Mouse (Mus musculus): ENCODE measurements at regions not wholly inside any gene's neighbourhood (a gene's known extent, or its start where the extent isn't known, plus 50 kb on each side); places are given as distances from the start of the nearest gene placed in this dataset.

DNA sequence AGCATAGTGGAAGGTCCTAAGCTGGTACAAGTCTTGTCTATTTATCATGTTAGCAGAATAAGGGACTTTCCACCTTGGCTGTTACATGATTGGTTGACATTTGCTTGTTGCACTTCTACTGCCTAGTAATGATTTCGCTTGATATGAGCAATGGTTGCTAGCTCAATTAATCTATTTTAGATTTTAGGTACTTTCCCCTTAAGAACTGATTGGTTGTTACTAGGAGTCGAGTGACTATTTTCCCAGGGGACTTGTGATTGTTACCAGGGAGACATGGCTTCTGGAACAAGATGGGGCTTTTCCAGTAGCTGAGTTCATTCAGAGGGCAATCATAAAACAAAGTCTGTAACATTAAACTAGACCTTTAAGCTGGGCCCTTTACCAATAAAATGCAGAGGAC is 100.9 kb downstream of the Nup35 start:
- DNase-seq (ENCODE audit: low spot score, missing footprints) (no peak), ATAC-seq (ENCODE audit: low FRiP score) (no peak)
- no peak overlapping the region for H3K9ac ChIP-seq (ENCODE audit: low read length)
- no peaks in the 10 kb centered on the region for H3K9me3 ChIP-seq (ENCODE audit: control insufficient read depth, low read length)
- no peak overlapping the region for H3K4me3 ChIP-seq (ENCODE audit: low read depth, low read length)
- H3K4me1 ChIP-seq (ENCODE audit: control insufficient read depth, insufficient read depth, low read length), result no peaks in the 10 kb centered on the region
- H3K27me3 ChIP-seq (ENCODE audit: control insufficient read depth, insufficient read depth, low read length), result no peaks in the 10 kb centered on the region
- H3K4me2 ChIP-seq, result no peak overlapping the region
- no peak overlapping the region for H3K27ac ChIP-seq (ENCODE audit: low read depth, low read length)
- H3K36me3 ChIP-seq (ENCODE audit: control insufficient read depth, insufficient read depth, low read length), result no peaks in the 10 kb centered on the region
- WGBS, result 74% methylated on average over 2 of the region's 2 CpGs

DNA sequence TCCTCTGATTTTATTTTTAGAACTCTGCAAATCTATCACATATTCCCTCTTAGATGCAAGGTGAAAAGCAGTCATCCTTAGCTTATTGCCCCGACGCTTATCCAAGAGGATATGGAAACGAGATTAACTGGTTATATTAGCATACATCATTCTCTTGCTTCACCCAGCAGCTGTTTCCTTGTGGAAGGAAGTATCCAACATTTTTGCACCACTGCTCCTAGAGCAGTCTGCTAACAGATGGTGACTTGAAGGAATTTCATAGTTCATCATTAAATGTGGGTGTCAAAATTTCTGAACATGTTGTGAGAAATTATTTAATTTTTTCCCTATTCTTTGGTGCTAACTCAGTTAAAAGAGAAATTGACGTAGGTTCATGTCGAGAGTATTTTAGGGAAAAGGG is 107.0 kb downstream of the Nup35 start:
- no peaks in the 10 kb centered on the region for H3K36me3 ChIP-seq (ENCODE audit: control insufficient read depth, insufficient read depth, low read length)
- H3K4me1 ChIP-seq (ENCODE audit: control insufficient read depth, insufficient read depth, low read length), result no peaks in the 10 kb centered on the region
- H3K27me3 ChIP-seq (ENCODE audit: control insufficient read depth, insufficient read depth, low read length), result no peaks in the 10 kb centered on the region
- H3K4me2 ChIP-seq, result no peak overlapping the region
- no peak overlapping the region for H3K9ac ChIP-seq (ENCODE audit: low read length)
- no peak overlapping the region for H3K27ac ChIP-seq (ENCODE audit: low read depth, low read length)
- no peak for ATAC-seq (ENCODE audit: low FRiP score)
- no peak overlapping the region for H3K4me3 ChIP-seq (ENCODE audit: low read depth, low read length)
- H3K9me3 ChIP-seq (ENCODE audit: control insufficient read depth, low read length), result no peaks in the 10 kb centered on the region; the same call in 1 of the 2 replicates
- DNase-seq (ENCODE audit: low spot score, missing footprints), result no peak
- 73% methylated on average over 5 of the region's 5 CpGs for WGBS

DNA sequence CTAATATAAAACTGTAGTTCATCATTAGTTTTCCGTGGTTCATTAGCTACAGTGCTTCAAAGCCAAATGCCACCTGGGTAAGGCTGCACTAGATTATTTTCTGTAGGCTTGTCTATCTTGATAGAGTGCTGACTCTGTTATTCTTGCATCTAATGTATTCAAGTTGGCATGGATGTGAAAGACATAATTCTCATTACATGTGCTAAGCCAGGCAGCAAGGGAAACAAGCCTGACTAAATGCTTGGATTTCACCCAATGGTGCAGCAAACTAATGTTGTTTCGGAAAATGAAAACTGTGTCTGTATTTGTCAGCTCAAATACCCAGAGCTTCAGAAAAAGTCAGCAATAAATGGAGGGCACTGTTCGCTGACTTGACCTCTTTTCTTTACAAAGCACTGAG is 114.3 kb downstream of the Nup35 start:
- Histone ChIP-seq H3K4me2 (no peak overlapping the region), H3K27ac (ENCODE audit: low read depth, low read length) (no peak overlapping the region), H3K4me1 (ENCODE audit: control insufficient read depth, insufficient read depth, low read length) (no peaks in the 10 kb centered on the region), H3K9ac (ENCODE audit: low read length) (no peak overlapping the region), H3K36me3 (ENCODE audit: control insufficient read depth, insufficient read depth, low read length) (no peaks in the 10 kb centered on the region), H3K9me3 (ENCODE audit: control insufficient read depth, low read length) (no peaks in the 10 kb centered on the region; the same call in 1 of the 2 replicates), H3K4me3 (ENCODE audit: low read depth, low read length) (no peak overlapping the region), H3K27me3 (ENCODE audit: control insufficient read depth, insufficient read depth, low read length) (no peaks in the 10 kb centered on the region)
- ATAC-seq (ENCODE audit: low FRiP score) (no peak), DNase-seq (ENCODE audit: low spot score, missing footprints) (no peak)
- WGBS, result 90% methylated on average over 3 of the region's 3 CpGs

DNA sequence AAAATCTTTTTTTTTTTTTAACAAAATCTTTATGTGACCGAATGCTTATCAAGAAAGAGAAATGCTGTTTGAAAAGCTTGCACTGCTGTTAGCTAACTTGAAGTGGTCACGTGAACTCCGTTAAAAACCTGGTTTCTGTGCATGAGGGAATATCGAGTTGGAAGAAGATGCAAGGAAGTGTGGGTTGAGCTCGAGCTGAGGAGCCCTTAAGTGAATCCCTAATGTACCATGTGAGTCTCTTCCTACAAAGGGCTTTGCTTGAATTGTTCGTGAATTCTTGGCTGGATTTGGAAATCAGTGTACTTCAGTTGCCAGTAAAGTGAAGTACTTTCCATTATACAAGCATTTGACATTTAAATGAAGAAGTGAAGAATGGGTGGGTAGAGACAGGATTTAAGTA is 129.7 kb downstream of the Nup35 start:
- no peak for ATAC-seq (ENCODE audit: low FRiP score)
- Histone ChIP-seq H3K4me2 (no peak overlapping the region), H3K9ac (ENCODE audit: low read length) (no peak overlapping the region), H3K27me3 (ENCODE audit: control insufficient read depth, insufficient read depth, low read length) (no peaks in the 10 kb centered on the region), H3K4me1 (ENCODE audit: control insufficient read depth, insufficient read depth, low read length) (no peaks in the 10 kb centered on the region), H3K36me3 (ENCODE audit: control insufficient read depth, insufficient read depth, low read length) (no peaks in the 10 kb centered on the region), H3K9me3 (ENCODE audit: control insufficient read depth, low read length) (no peaks in the 10 kb centered on the region), H3K27ac (ENCODE audit: low read depth, low read length) (no peak overlapping the region), H3K4me3 (ENCODE audit: low read depth, low read length) (no peak overlapping the region)
- WGBS, result 72% methylated on average over 6 of the region's 6 CpGs
- no peak for DNase-seq (ENCODE audit: low spot score, missing footprints)

DNA sequence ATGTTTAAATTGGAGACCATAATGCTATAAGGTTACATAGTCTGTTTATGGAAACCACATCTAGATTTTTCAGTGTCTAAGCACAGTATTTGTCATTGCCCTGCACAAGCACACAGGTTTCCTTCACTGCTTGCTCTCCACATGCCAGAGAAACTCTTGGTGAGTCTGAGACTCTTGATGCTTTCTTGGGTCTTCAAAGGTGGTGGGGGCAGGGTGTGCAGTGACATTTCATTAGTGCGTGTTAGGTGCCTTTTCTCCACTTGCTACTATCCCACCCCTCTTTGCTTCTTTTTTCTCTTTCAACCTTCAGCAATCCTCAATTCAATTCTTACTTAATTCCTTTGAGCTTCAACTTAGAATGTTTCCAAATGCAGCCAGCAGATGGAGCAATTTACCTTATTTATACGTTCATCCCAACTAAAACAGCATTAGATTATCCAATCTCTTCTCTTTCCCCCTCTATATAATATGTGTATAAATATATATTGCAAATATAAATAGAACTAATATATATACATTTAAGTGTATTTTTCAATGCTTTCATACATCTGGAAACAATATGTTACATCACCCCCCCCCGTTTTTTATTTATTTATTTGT is 145.1 kb downstream of the Nup35 start:
- 41% methylated on average over 3 of the region's 3 CpGs for WGBS
- no peak overlapping the region for H3K9ac ChIP-seq (ENCODE audit: low read length)
- H3K36me3 ChIP-seq (ENCODE audit: control insufficient read depth, insufficient read depth, low read length), result no peaks in the 10 kb centered on the region
- H3K9me3 ChIP-seq (ENCODE audit: control insufficient read depth, low read length), result no peaks in the 10 kb centered on the region
- no peaks in the 10 kb centered on the region for H3K4me1 ChIP-seq (ENCODE audit: control insufficient read depth, insufficient read depth, low read length)
- no peak overlapping the region for H3K27ac ChIP-seq (ENCODE audit: low read depth, low read length)
- H3K4me3 ChIP-seq (ENCODE audit: low read depth, low read length), result no peak overlapping the region
- H3K4me2 ChIP-seq, result no peak overlapping the region
- ATAC-seq (ENCODE audit: low FRiP score) (peak; percentile 58; the same call in 1 of the 2 replicates), DNase-seq (ENCODE audit: low spot score, missing footprints) (peak; percentile 90)
- no peaks in the 10 kb centered on the region for H3K27me3 ChIP-seq (ENCODE audit: control insufficient read depth, insufficient read depth, low read length)

DNA sequence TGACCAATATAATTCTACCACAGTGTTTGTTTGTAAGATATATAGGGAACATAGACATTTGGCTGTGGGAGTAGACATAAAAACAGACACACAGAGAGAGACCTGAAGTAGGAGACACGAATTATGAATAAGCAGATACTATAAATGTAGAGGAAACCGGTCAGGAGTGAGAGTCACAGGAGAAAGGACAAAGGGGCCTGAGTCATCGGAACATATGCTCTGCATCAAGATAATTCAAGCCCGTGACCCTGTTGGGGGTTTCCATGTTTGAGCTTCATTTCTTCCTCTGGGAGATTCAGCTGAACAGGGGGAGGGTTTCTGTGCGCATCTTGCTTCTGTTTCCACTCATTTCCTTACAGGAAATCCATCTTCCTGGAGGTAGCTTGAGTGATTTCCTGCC is 154.1 kb downstream of the Nup35 start:
- 73% methylated on average over 5 of the region's 5 CpGs for WGBS
- Histone ChIP-seq H3K4me2 (no peak overlapping the region), H3K9ac (ENCODE audit: low read length) (no peak overlapping the region), H3K4me3 (ENCODE audit: low read depth, low read length) (no peak overlapping the region), H3K9me3 (ENCODE audit: control insufficient read depth, low read length) (no peaks in the 10 kb centered on the region), H3K36me3 (ENCODE audit: control insufficient read depth, insufficient read depth, low read length) (no peaks in the 10 kb centered on the region), H3K27me3 (ENCODE audit: control insufficient read depth, insufficient read depth, low read length) (no peaks in the 10 kb centered on the region), H3K27ac (ENCODE audit: low read depth, low read length) (no peak overlapping the region), H3K4me1 (ENCODE audit: control insufficient read depth, insufficient read depth, low read length) (no peaks in the 10 kb centered on the region)
- ATAC-seq (ENCODE audit: low FRiP score) (no peak), DNase-seq (ENCODE audit: low spot score, missing footprints) (no peak)

DNA sequence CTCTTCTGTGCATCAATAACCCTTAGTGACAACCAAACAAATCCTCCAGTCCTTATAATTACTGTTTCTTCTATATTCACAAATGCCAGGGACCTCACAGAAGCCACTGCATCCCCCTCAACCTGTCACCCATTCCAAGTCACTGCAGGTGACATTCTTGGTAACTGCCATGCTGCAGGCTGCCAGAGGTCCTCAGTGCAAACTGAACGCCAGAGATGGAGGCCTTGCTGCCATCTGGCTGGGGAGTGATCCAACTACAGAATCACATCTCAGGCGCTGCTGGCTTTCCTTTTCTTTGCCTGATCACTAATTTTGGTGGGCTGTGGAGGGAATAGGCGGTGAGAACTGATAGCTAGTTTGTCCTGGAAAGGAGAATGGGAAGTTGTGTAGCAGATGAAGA is 155.4 kb downstream of the Nup35 start:
- DNase-seq (ENCODE audit: low spot score, missing footprints), result no peak
- Histone ChIP-seq H3K27me3 (ENCODE audit: control insufficient read depth, insufficient read depth, low read length) (no peaks in the 10 kb centered on the region), H3K9me3 (ENCODE audit: control insufficient read depth, low read length) (no peaks in the 10 kb centered on the region), H3K4me1 (ENCODE audit: control insufficient read depth, insufficient read depth, low read length) (no peaks in the 10 kb centered on the region), H3K4me3 (ENCODE audit: low read depth, low read length) (no peak overlapping the region), H3K36me3 (ENCODE audit: control insufficient read depth, insufficient read depth, low read length) (no peaks in the 10 kb centered on the region), H3K9ac (ENCODE audit: low read length) (no peak overlapping the region), H3K27ac (ENCODE audit: low read depth, low read length) (no peak overlapping the region), H3K4me2 (no peak overlapping the region)
- no peak for ATAC-seq (ENCODE audit: low FRiP score)
- WGBS, result 80% methylated on average over 3 of the region's 3 CpGs

DNA sequence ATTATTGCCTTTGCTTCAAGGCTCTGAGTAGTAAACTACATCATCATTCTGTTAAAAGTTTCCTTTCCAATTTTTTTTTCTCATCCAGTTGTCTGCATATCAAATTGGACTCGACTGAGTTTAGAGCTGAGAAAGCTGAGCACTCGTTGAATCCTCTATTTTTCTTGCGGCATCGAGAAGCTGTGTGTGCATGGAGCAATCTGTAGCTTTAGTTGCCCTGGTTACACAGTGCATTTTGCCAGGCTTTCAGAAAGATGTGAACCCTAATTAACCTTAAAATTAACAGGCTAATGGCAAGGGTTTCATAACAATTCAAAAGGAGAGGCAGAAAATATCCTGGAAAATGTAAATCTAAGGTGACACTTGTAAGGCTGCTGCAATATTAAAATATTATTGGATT is 169.3 kb downstream of the Nup35 start:
- H3K27me3 ChIP-seq (ENCODE audit: control insufficient read depth, insufficient read depth, low read length), result no peaks in the 10 kb centered on the region
- no peak for DNase-seq (ENCODE audit: low spot score, missing footprints)

DNA sequence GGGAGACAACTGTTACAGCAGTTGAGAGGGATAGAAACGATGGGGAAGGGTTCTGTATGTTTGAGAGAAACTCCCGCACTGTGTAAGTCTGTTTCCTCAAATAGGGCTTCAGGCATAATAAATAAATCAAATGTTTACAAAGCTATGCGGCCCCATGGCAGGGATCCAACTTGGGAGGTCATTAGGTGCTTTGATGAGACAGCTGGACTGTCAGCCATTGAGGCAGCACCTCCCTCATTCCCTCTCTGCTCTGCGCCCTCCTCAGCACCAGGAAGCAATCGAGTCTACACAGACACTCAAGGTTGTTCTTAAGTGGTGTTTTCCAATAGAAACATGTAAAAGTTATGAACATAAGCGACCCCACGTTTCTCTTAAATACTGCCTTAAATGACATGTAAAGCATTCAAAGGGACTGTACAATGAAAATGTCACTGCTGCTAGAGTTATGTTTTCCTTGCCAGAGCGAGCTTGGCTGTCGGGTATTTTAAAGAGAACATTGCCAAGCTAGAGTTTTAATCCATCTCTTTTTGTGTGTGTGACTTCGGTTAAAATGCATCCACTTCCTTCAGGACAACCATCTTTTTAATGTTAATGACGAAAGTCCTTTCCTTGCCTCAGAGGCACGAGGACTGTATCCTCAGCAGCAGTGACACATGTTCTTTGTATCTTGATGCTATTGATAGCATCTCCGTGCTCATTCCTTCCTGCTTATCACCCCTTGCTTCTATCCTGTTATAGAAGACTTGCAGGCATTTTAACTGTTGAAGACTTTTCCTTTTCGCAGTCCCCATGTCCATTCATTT is 176.5 kb downstream of the Nup35 start:
- no peak overlapping the region for H3K27ac ChIP-seq (ENCODE audit: low read depth, low read length)
- DNase-seq (ENCODE audit: low spot score, missing footprints) (no peak), ATAC-seq (ENCODE audit: low FRiP score) (no peak)
- H3K9ac ChIP-seq (ENCODE audit: low read length), result no peak overlapping the region
- no peak overlapping the region for H3K4me2 ChIP-seq
- H3K4me3 ChIP-seq (ENCODE audit: low read depth, low read length), result no peak overlapping the region
- WGBS, result 82% methylated on average over 14 of the region's 14 CpGs
- no peaks in the 10 kb centered on the region for H3K27me3 ChIP-seq (ENCODE audit: control insufficient read depth, insufficient read depth, low read length)
- H3K36me3 ChIP-seq (ENCODE audit: control insufficient read depth, insufficient read depth, low read length), result no peaks in the 10 kb centered on the region
- no peaks in the 10 kb centered on the region for H3K4me1 ChIP-seq (ENCODE audit: control insufficient read depth, insufficient read depth, low read length)
- no peaks in the 10 kb centered on the region for H3K9me3 ChIP-seq (ENCODE audit: control insufficient read depth, low read length)

More for the DNA sequence above, 169.3 kb downstream of the Nup35 start:
- Histone ChIP-seq H3K4me3 (ENCODE audit: low read depth, low read length) (no peak overlapping the region), H3K27ac (ENCODE audit: low read depth, low read length) (no peak overlapping the region), H3K4me1 (ENCODE audit: control insufficient read depth, insufficient read depth, low read length) (no peaks in the 10 kb centered on the region), H3K36me3 (ENCODE audit: control insufficient read depth, insufficient read depth, low read length) (no peaks in the 10 kb centered on the region), H3K9me3 (ENCODE audit: control insufficient read depth, low read length) (no peaks in the 10 kb centered on the region), H3K9ac (ENCODE audit: low read length) (no peak overlapping the region), H3K4me2 (no peak overlapping the region)
- no peak for ATAC-seq (ENCODE audit: low FRiP score)
- 84% methylated on average over 4 of the region's 4 CpGs for WGBS

All from midbrain, embryonic 11.5 days (tissue).